Mouse (Mus musculus) MEL (cell line): ENCODE results near the gene Kcnj1. TPM values are rescaled to one million over a fixed set of nuclear protein-coding genes. Genes with fewer than 3 reads are reported as not detected.

Source experiments
- DNase-seq: peaks from one replicate; pipeline ENCODE4 v3.0.0; 2011; ENCODE audit warnings: low read depth, low spot score
- H3K27ac ChIP-seq: 2 replicates; pipeline ENCODE4 v1.5.1; 2012; ENCODE audit warnings: low read depth, mild to moderate bottlenecking, control low read depth, low read length, moderate library complexity; ENCODE audit not compliant: control insufficient read depth
- H3K27me3 ChIP-seq, 2 experiments: fragments of 150-350 bp in 1 of 2; sonication (generic) in 1 of 2; 2 replicates each; pipeline ENCODE4 v1.6.1; 2012; ENCODE audit warnings: low read length in 2 of 2, mild to moderate bottlenecking in 2 of 2, improper control_type of control experiment in 1 of 2, moderate library complexity in 1 of 2; ENCODE audit not compliant: insufficient read depth in 2 of 2, control insufficient read depth in 1 of 2
- H3K36me3 ChIP-seq, 2 experiments: 2 replicates each; pipeline ENCODE4 v1.6.1; 2012 to 2014; ENCODE audit warnings: low read length in 2 of 2, improper control_type of control experiment in 1 of 2, inconsistent platforms in 1 of 2, mild to moderate bottlenecking in 1 of 2; ENCODE audit not compliant: insufficient read depth in 2 of 2, control insufficient read depth in 1 of 2
- H3K4me1 ChIP-seq, 2 experiments: fragments of 150-350 bp in 1 of 2; sonication (generic) in 1 of 2; 2 replicates each; pipeline ENCODE4 v1.6.1; 2012; ENCODE audit warnings: low read length in 2 of 2, improper control_type of control experiment in 1 of 2, mild to moderate bottlenecking in 1 of 2; ENCODE audit not compliant: insufficient read depth in 2 of 2, control insufficient read depth in 1 of 2
- H3K4me3 ChIP-seq, 2 experiments: fragments of 150-350 bp in 1 of 2; sonication (generic) in 1 of 2; 2 replicates each; pipeline ENCODE4 v1.5.1; 2012; ENCODE audit warnings: low read depth in 2 of 2, low read length in 2 of 2, mild to moderate bottlenecking in 2 of 2, moderate library complexity in 2 of 2, control low read depth in 1 of 2, improper control_type of control experiment in 1 of 2; ENCODE audit not compliant: control insufficient read depth in 1 of 2, insufficient read depth in 1 of 2
- H3K79me2 ChIP-seq: 2 replicates; pipeline ENCODE4 v1.6.1; 2012; ENCODE audit warnings: mild to moderate bottlenecking, low read length, moderate library complexity; ENCODE audit not compliant: control insufficient read depth, poor library complexity, insufficient read depth
- H3K9ac ChIP-seq: 2 replicates; pipeline ENCODE4 v1.6.1; 2012; ENCODE audit warnings: low read depth, mild to moderate bottlenecking, control low read depth, low read length, moderate library complexity; ENCODE audit not compliant: control insufficient read depth, poor library complexity, severe bottlenecking
- H3K9me3 ChIP-seq: fragments of 150-350 bp; sonication (generic); replicated peaks from 2 replicates; pipeline ENCODE4 v1.6.1; 2012; ENCODE audit warnings: mild to moderate bottlenecking, low read length, improper control_type of control experiment, moderate library complexity; ENCODE audit not compliant: insufficient read depth
- BHLHE40 ChIP-seq: IDR thresholded peaks from 2 replicates; pipeline ENCODE4 v1.6.1; 2012; ENCODE audit warnings: low read depth, mild to moderate bottlenecking, inconsistent platforms, low read length, improper control_type of control experiment, borderline replicate concordance
- CHD1 ChIP-seq: IDR thresholded peaks from 2 replicates; pipeline ENCODE4 v1.6.1; 2012; ENCODE audit warnings: low read depth, mild to moderate bottlenecking, inconsistent platforms, low read length, improper control_type of control experiment
- CHD2 ChIP-seq: IDR thresholded peaks from 2 replicates; pipeline ENCODE4 v1.6.1; 2011; ENCODE audit warnings: low read length, improper control_type of control experiment
- CTCF ChIP-seq, 3 experiments: IDR thresholded peaks in 2 of 3; conservative IDR thresholded peaks in 1 of 3; 2 replicates each; pipeline ENCODE4 v1.5.1; 2011 to 2012; ENCODE audit warnings: low read length in 3 of 3, low read depth in 2 of 3, mild to moderate bottlenecking in 2 of 3, improper control_type of control experiment in 1 of 3, inconsistent platforms in 1 of 3, mixed read lengths in 1 of 3, moderate library complexity in 1 of 3; ENCODE audit not compliant: control insufficient read depth in 1 of 3, insufficient read depth in 1 of 3, poor library complexity in 1 of 3, severe bottlenecking in 1 of 3
- EP300 ChIP-seq, 2 experiments: IDR thresholded peaks; 2 replicates each; pipeline ENCODE4 v1.6.1; 2011; ENCODE audit warnings: improper control_type of control experiment in 2 of 2, low read length in 2 of 2, low read depth in 1 of 2, mild to moderate bottlenecking in 1 of 2
- ETS1 ChIP-seq: IDR thresholded peaks from 2 replicates; pipeline ENCODE4 v1.6.1; 2012; ENCODE audit warnings: low read depth, mild to moderate bottlenecking, inconsistent platforms, low read length, improper control_type of control experiment, moderate library complexity
- GABPA ChIP-seq: IDR thresholded peaks from 2 replicates; pipeline ENCODE4 v1.6.1; 2012; ENCODE audit warnings: low read depth, mild to moderate bottlenecking, inconsistent platforms, low read length, improper control_type of control experiment, moderate library complexity
- GATA1 ChIP-seq: IDR thresholded peaks from 2 replicates; pipeline ENCODE4 v1.6.1; 2011; ENCODE audit warnings: low read depth, low read length, improper control_type of control experiment
- JUND ChIP-seq: IDR thresholded peaks from 2 replicates; pipeline ENCODE4 v1.6.1; 2011; ENCODE audit warnings: low read depth, mild to moderate bottlenecking, improper control_type of control experiment, low read length
- MAX ChIP-seq: IDR thresholded peaks from 2 replicates; pipeline ENCODE4 v1.6.1; 2011; ENCODE audit warnings: low read length, improper control_type of control experiment
- MAZ ChIP-seq: IDR thresholded peaks from 2 replicates; pipeline ENCODE4 v1.6.1; 2012; ENCODE audit warnings: low read depth, mild to moderate bottlenecking, inconsistent platforms, low read length, improper control_type of control experiment
- NRF1 ChIP-seq: IDR thresholded peaks from 2 replicates; pipeline ENCODE4 v1.6.1; 2014; ENCODE audit warnings: low read depth, mild to moderate bottlenecking, inconsistent platforms, low read length, improper control_type of control experiment, moderate library complexity; ENCODE audit not compliant: poor library complexity, insufficient read depth, severe bottlenecking
- POLR2AphosphoS2 ChIP-seq: IDR thresholded peaks from 2 replicates; pipeline ENCODE4 v1.6.1; 2011; ENCODE audit warnings: low read length, improper control_type of control experiment
- POLR2AphosphoS5 ChIP-seq: IDR thresholded peaks from 2 replicates; pipeline ENCODE4 v1.6.1; 2012; ENCODE audit warnings: low read depth, borderline replicate concordance, mild to moderate bottlenecking, inconsistent platforms, low read length, moderate library complexity, mixed read lengths
- RAD21 ChIP-seq: IDR thresholded peaks from 2 replicates; pipeline ENCODE4 v1.6.1; 2011; ENCODE audit warnings: mild to moderate bottlenecking, low read depth, low read length, improper control_type of control experiment
- SMC3 ChIP-seq: IDR thresholded peaks from 2 replicates; pipeline ENCODE4 v1.6.1; 2011; ENCODE audit warnings: low read depth, low read length, improper control_type of control experiment
- TAL1 ChIP-seq: IDR thresholded peaks from 2 replicates; pipeline ENCODE4 v1.6.1; 2012; ENCODE audit warnings: mild to moderate bottlenecking, inconsistent platforms, low read length, moderate library complexity, mixed read lengths
- USF1 ChIP-seq: IDR thresholded peaks from 2 replicates; pipeline ENCODE4 v1.6.1; 2014; ENCODE audit warnings: low read depth, mild to moderate bottlenecking, inconsistent platforms, low read length, improper control_type of control experiment, moderate library complexity
- USF2 ChIP-seq, 2 experiments: IDR thresholded peaks; 2 replicates each; pipeline ENCODE4 v1.6.1; 2011 to 2012; ENCODE audit warnings: improper control_type of control experiment in 2 of 2, low read length in 2 of 2, borderline replicate concordance in 1 of 2, inconsistent platforms in 1 of 2, low read depth in 1 of 2, mild to moderate bottlenecking in 1 of 2; ENCODE audit not compliant: insufficient read depth in 1 of 2
- ZKSCAN1 ChIP-seq: IDR thresholded peaks from 2 replicates; pipeline ENCODE4 v1.6.1; 2012; ENCODE audit warnings: low read depth, mild to moderate bottlenecking, inconsistent platforms, low read length, improper control_type of control experiment, moderate library complexity
- ZNF384 ChIP-seq: IDR thresholded peaks from 2 replicates; pipeline ENCODE4 v1.6.1; 2012; ENCODE audit warnings: low read depth, mild to moderate bottlenecking, inconsistent platforms, low read length, improper control_type of control experiment
- polyA plus RNA-seq, 2 experiments: library from polyadenylated mRNA; stranded (reverse) in 1 of 2; unstranded in 1 of 2; fragments of >175 nt in 1 of 2; fragments of >200 nt in 1 of 2; gene quantifications; 2 replicates each; pipeline versions ENCODE4 v1.2.1 to v1.2.4; 2012; ENCODE audit warnings: low replicate concordance in 2 of 2, low read depth in 1 of 2; ENCODE audit not compliant: insufficient read length in 2 of 2, insufficient read depth in 1 of 2, missing spikeins in 1 of 2
- total RNA-seq: library from RNA; depleted of rRNA; stranded (reverse); fragments of 300-350 nt; gene quantifications from 2 replicates; pipeline ENCODE4 v1.2.3, GENCODE M21; 2012

Kcnj1 gene
- total and polyA plus RNA-seq, 3 experiments, result not detected

- Histone ChIP-seq H3K27me3 (no peaks in the 10 kb centered on the region), H3K27ac (no peak overlapping the region), H3K4me1 (0 out of 4 replicates have a peak, but pooled peaks cover 0 to 7% of the 10 kb centered on the region in 2 experiments), H3K9ac (no peak overlapping the region), H3K79me2 (no peaks in the 10 kb centered on the region), H3K36me3 (peaks cover 0 to 2% of the 10 kb centered on the region in 2 experiments; a peak in 1 of 4 replicates), H3K9me3 (no peaks in the 10 kb centered on the region), H3K4me3 (no peak overlapping the region)
- DNase-seq, result no peak
- TF ChIP-seq POLR2AphosphoS2, result no peak
- no peak for TF ChIP-seq USF2 (IDR thresholded peaks at IDR 0.05; ENCODE audit: borderline replicate concordance in 1 of 2, insufficient read depth in 1 of 2, low read depth in 1 of 2, low read length in 2 of 2)
- no peak for TF ChIP-seq GABPA
- TF ChIP-seq CTCF (IDR thresholded peaks at IDR 0.05 in 2 of 3, conservative IDR thresholded peaks at IDR 0.05 in 1 of 3; ENCODE audit: control insufficient read depth in 1 of 3, insufficient read depth in 1 of 3, low read depth in 2 of 3, low read length in 3 of 3, poor library complexity in 1 of 3, severe bottlenecking in 1 of 3), result no peak
- peak in 1 of 2 experiments; percentile 28; a peak in 1 of 4 replicates for TF ChIP-seq EP300 (IDR thresholded peaks at IDR 0.05; ENCODE audit: low read depth in 1 of 2, low read length in 2 of 2)
- TF ChIP-seq JUND, result no peak
These were observed 72.3 kb downstream of the Kcnj1 start for GRCm38 (mm10) chr9:32444453-32445201.

DNA sequence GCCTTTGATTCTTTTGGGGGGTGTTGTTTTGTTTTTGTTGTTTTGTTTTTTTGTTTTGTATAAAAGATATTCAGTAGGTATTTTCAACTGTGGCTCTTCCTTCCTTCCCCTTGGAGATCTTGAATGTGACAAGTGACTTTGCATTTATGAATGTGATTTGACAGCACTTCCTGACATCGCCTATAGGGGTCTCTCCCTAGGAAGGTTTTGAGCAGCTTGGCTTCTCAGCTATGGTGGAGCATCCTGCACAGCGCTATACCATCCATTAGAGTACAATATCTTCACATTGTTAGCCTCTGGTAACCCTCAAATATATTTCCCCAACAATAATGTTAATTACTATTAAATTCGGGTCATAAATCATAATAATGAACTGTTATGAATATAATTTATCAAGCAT lies 73.5 kb downstream of the Kcnj1 start:
- Histone ChIP-seq H3K27me3 (no peaks in the 10 kb centered on the region), H3K4me1 (0 out of 4 replicates have a peak, but pooled peaks cover 0 to 7% of the 10 kb centered on the region in 2 experiments), H3K36me3 (peaks cover 0 to 2% of the 10 kb centered on the region in 2 experiments; a peak in 1 of 4 replicates), H3K9ac (no peak overlapping the region), H3K27ac (no peak overlapping the region), H3K79me2 (no peaks in the 10 kb centered on the region), H3K4me3 (no peak overlapping the region), H3K9me3 (no peaks in the 10 kb centered on the region)
- DNase-seq, result peak; percentile 75
- peak; percentile 27 for TF ChIP-seq RAD21
- no peak for TF ChIP-seq ZNF384
- TF ChIP-seq CTCF (IDR thresholded peaks at IDR 0.05 in 2 of 3, conservative IDR thresholded peaks at IDR 0.05 in 1 of 3; ENCODE audit: control insufficient read depth in 1 of 3, insufficient read depth in 1 of 3, low read depth in 2 of 3, low read length in 3 of 3, poor library complexity in 1 of 3, severe bottlenecking in 1 of 3), result peak; percentile 23 to 55 (median 50); a peak in 5 of 6 replicates
- TF ChIP-seq SMC3, result peak; percentile 18; the same call in 1 of the 2 replicates
- TF ChIP-seq POLR2AphosphoS2, result no peak
- no peak for TF ChIP-seq ETS1
- no peak for TF ChIP-seq EP300 (IDR thresholded peaks at IDR 0.05; ENCODE audit: low read depth in 1 of 2, low read length in 2 of 2)

DNA sequence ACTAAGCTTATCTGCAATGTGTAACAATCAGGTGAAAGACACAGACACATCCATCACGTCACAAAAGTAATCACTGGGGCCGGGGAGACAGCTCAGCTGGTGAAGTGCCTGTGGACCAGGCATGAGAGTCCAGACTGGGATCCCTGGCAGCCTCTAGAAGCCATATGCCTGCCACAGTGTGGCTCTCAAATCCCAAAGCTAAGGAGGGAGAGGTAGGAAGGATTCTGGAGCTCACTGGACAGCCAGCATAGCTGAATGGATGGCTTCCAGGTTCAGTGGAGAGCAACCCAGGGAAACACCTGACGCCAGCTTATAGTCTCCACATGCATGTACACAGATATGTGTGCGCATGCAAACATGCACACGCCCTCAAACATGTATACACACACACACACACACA lies 76.5 kb downstream of the Kcnj1 start:
- 0 out of 4 replicates have a peak, but pooled peaks cover 0 to 7% of the 10 kb centered on the region in 2 experiments for H3K4me1 ChIP-seq
- TF ChIP-seq POLR2AphosphoS2, result no peak
- TF ChIP-seq EP300 (IDR thresholded peaks at IDR 0.05; ENCODE audit: low read depth in 1 of 2, low read length in 2 of 2), result no peak
- no peak for TF ChIP-seq NRF1
- no peak for TF ChIP-seq MAZ
- no peak for TF ChIP-seq GABPA
- no peak for TF ChIP-seq USF2 (IDR thresholded peaks at IDR 0.05; ENCODE audit: borderline replicate concordance in 1 of 2, insufficient read depth in 1 of 2, low read depth in 1 of 2, low read length in 2 of 2)
- TF ChIP-seq GATA1, result no peak
- no peak for TF ChIP-seq POLR2AphosphoS5
- no peak for TF ChIP-seq ZKSCAN1
- TF ChIP-seq CHD1, result no peak
- TF ChIP-seq USF1, result no peak
- no peak for TF ChIP-seq ZNF384
- no peak for TF ChIP-seq TAL1
- no peak for TF ChIP-seq CTCF (IDR thresholded peaks at IDR 0.05 in 2 of 3, conservative IDR thresholded peaks at IDR 0.05 in 1 of 3; ENCODE audit: control insufficient read depth in 1 of 3, insufficient read depth in 1 of 3, low read depth in 2 of 3, low read length in 3 of 3, poor library complexity in 1 of 3, severe bottlenecking in 1 of 3)
- no peak for TF ChIP-seq MAX
- TF ChIP-seq CHD2, result no peak
- TF ChIP-seq JUND, result no peak
- TF ChIP-seq BHLHE40, result no peak
- TF ChIP-seq RAD21, result no peak
- no peaks in the 10 kb centered on the region for H3K9me3 ChIP-seq
- H3K4me3 ChIP-seq, result no peak overlapping the region
- no peaks in the 10 kb centered on the region for H3K27me3 ChIP-seq
- peaks cover 0 to 2% of the 10 kb centered on the region in 2 experiments; a peak in 1 of 4 replicates for H3K36me3 ChIP-seq
- no peak overlapping the region for H3K9ac ChIP-seq
- no peak for DNase-seq
- no peak overlapping the region for H3K27ac ChIP-seq
- H3K79me2 ChIP-seq, result no peaks in the 10 kb centered on the region
